Mouse (Mus musculus): ENCODE data around the gene Olfr517.

Gene Olfr517

DNA sequence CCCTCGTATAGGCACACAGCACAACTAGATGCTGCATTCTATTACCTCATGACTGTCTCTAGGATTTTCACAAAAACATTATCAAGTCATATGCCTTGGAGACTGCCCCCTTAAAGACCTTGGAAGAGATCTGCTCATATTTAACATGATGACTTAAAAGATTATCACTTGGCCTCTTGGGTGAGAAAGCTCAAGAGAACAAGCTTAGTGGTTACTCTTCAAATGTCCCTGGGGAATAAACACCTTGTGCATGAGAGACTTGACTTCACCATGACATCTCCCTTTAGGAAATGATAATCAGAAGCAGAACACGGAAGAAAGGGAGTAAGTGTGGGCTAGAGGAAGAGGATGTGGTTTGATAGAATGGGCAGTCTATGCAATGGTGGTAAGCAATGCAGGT is at the start of gene Olfr517:
Gene Olfr517 (minus strand): TSS at position 101 of the 400 bp plus-strand sequence.
- DNase-seq: no peak

GRCm38 (mm10) chr7:108903969-108904368 is 31.8 kb upstream of the Olfr517 start:
- DNase-seq: no peak

GRCm38 (mm10) chr7:108894320-108894719 is 22.1 kb upstream of the Olfr517 start, which contains the start of gene Olfr519:
TSS of gene Olfr519 (minus strand) at chr7:108894420.
- no peak for DNase-seq

DNA sequence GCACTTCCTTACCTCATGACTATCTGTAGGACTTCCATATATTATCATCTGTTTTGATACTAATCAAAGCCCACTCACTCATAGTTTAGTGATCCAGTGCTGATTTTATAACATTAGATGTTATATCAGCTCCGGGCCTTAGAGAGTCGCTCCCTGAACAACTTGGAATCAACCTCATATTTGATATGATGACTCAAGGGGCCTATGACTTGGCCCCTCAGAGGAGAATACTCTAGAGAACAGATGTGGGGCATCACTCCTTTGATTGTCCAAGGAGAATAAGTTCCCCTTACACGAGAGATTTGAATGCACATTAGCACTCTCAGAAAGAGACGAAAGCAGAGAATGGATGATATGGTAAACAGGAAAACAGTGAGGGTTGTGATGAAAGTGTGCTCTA is 12.7 kb upstream of the Olfr517 start, which contains the start of gene Olfr518:
Gene Olfr518 (minus strand): TSS at position 101 of the 400 bp plus-strand sequence.
- DNase-seq: no peak

- DNase-seq: no peak
Measured at GRCm38 (mm10) chr7:108850429-108850828, 21.8 kb downstream of the Olfr517 start, which contains the start of gene Olfr516. TSS of gene Olfr516 (minus strand) at chr7:108850529.

- no peak for DNase-seq
Measured at GRCm38 (mm10) chr7:108825897-108826296, 46.3 kb downstream of the Olfr517 start, which contains the start of gene Olfr514. TSS of gene Olfr514 (minus strand) at chr7:108825997.
